Mouse (Mus musculus): Measurements from ENCODE around the gene Mapk8ip1. TPM values are rescaled to one million over a fixed set of nuclear protein-coding genes. Genes with fewer than 3 reads are reported as not detected.
A peak's percentile ranks its signal among the peaks of the same experiment; 100 is the strongest.

Gene Mapk8ip1
- total and polyA plus RNA-seq, 3 experiments = 0.05 to 0.22 TPM; not detected in 1

GRCm38 (mm10) chr2:92434375-92434745, 33.3 kb upstream of the Mapk8ip1 start:
- peaks cover 73% of the 10 kb centered on the region for H3K4me1 ChIP-seq (ENCODE audit: insufficient read depth, low read depth, low read length)

GRCm38 (mm10) chr2:92433578-92434374, 32.7 kb upstream of the Mapk8ip1 start, which contains the start of gene Cry2:
Gene Cry2, minus strand, starts transcription at chr2:92434043.
- H3K9me3 ChIP-seq (replicated peaks) = 0 out of 2 replicates have a peak, but pooled peaks cover 5% of the 10 kb centered on the region
- H3K36me3 ChIP-seq (replicated peaks) = peaks cover 32% of the 10 kb centered on the region
- H3K27me3 ChIP-seq (ENCODE audit: insufficient read depth, low read length) = no peaks in the 10 kb centered on the region; the same call in 1 of the 2 replicates
- peak; percentile 94 for ATAC-seq (ENCODE audit: extremely low read depth, insufficient number of reproducible peaks, low FRiP score, poor library complexity, severe bottlenecking)
- DNase-seq (ENCODE audit: low spot score) = peak; percentile 98
- H3K4me1 ChIP-seq (ENCODE audit: insufficient read depth, low read depth, low read length) = peaks cover 74% of the 10 kb centered on the region
- TF ChIP-seq POLR2AphosphoS5 (IDR thresholded peaks at IDR 0.05; ENCODE audit: insufficient replicate concordance, low read depth, low read length) = peak; percentile 87; the same call in 1 of the 2 replicates
- TF ChIP-seq TAL1 (conservative IDR thresholded peaks at IDR 0.05; ENCODE audit: low read depth, low read length) = no peak
- TF ChIP-seq GATA1 (IDR thresholded peaks at IDR 0.05; ENCODE audit: borderline replicate concordance, low read length) = no peak
- H3K4me3 ChIP-seq (ENCODE audit: low read depth, low read length) = peak within 1 kb of the TSS; percentile 92

More at GRCm38 (mm10) chr2:92434375-92434745, 33.3 kb upstream of the Mapk8ip1 start:
- no peak for ATAC-seq (ENCODE audit: extremely low read depth, insufficient number of reproducible peaks, low FRiP score, poor library complexity, severe bottlenecking)
- Histone ChIP-seq H3K27me3 (ENCODE audit: insufficient read depth, low read length) (no peaks in the 10 kb centered on the region; the same call in 1 of the 2 replicates), H3K36me3 (replicated peaks) (peaks cover 27% of the 10 kb centered on the region), H3K9me3 (replicated peaks) (0 out of 2 replicates have a peak, but pooled peaks cover 5% of the 10 kb centered on the region), H3K4me3 (ENCODE audit: low read depth, low read length) (peak overlapping the region; percentile 92)
- DNase-seq (ENCODE audit: low spot score) = no peak
- TF ChIP-seq GATA1 (IDR thresholded peaks at IDR 0.05; ENCODE audit: borderline replicate concordance, low read length) (no peak), POLR2AphosphoS5 (IDR thresholded peaks at IDR 0.05; ENCODE audit: insufficient replicate concordance, low read depth, low read length) (no peak), TAL1 (conservative IDR thresholded peaks at IDR 0.05; ENCODE audit: low read depth, low read length) (no peak), GATA2 (IDR thresholded peaks at IDR 0.05; ENCODE audit: borderline replicate concordance, low read depth, low read length) (no peak), CTCF (IDR thresholded peaks at IDR 0.05; ENCODE audit: low read depth, low read length) (no peak)

GRCm38 (mm10) chr2:92432299-92433295, 31.5 kb upstream of the Mapk8ip1 start:
- Histone ChIP-seq H3K4me1 (ENCODE audit: insufficient read depth, low read depth, low read length) (peaks cover 73% of the 10 kb centered on the region), H3K4me3 (ENCODE audit: low read depth, low read length) (peak overlapping the region; percentile 92), H3K9me3 (replicated peaks) (0 out of 2 replicates have a peak, but pooled peaks cover 5% of the 10 kb centered on the region), H3K36me3 (replicated peaks) (peaks cover 44% of the 10 kb centered on the region), H3K27me3 (ENCODE audit: insufficient read depth, low read length) (no peaks in the 10 kb centered on the region; the same call in 1 of the 2 replicates)
- DNase-seq (ENCODE audit: low spot score) = no peak
- no peak for ATAC-seq (ENCODE audit: extremely low read depth, insufficient number of reproducible peaks, low FRiP score, poor library complexity, severe bottlenecking)
- TF ChIP-seq GATA1 (IDR thresholded peaks at IDR 0.05; ENCODE audit: borderline replicate concordance, low read length) = no peak

GRCm38 (mm10) chr2:92431611-92432179, 30.6 kb upstream of the Mapk8ip1 start:
- TF ChIP-seq TAL1 (conservative IDR thresholded peaks at IDR 0.05; ENCODE audit: low read depth, low read length) = no peak
- TF ChIP-seq CTCF (IDR thresholded peaks at IDR 0.05; ENCODE audit: low read depth, low read length) = no peak
- TF ChIP-seq GATA1 (IDR thresholded peaks at IDR 0.05; ENCODE audit: borderline replicate concordance, low read length) = no peak
- TF ChIP-seq GATA2 (IDR thresholded peaks at IDR 0.05; ENCODE audit: borderline replicate concordance, low read depth, low read length) = no peak
- TF ChIP-seq POLR2AphosphoS5 (IDR thresholded peaks at IDR 0.05; ENCODE audit: insufficient replicate concordance, low read depth, low read length) = no peak
- DNase-seq (ENCODE audit: low spot score) (no peak), ATAC-seq (ENCODE audit: extremely low read depth, insufficient number of reproducible peaks, low FRiP score, poor library complexity, severe bottlenecking) (no peak)
- Histone ChIP-seq H3K4me3 (ENCODE audit: low read depth, low read length) (peak overlapping the region; percentile 92), H3K4me1 (ENCODE audit: insufficient read depth, low read depth, low read length) (peaks cover 73% of the 10 kb centered on the region), H3K27me3 (ENCODE audit: insufficient read depth, low read length) (no peaks in the 10 kb centered on the region; the same call in 1 of the 2 replicates), H3K36me3 (replicated peaks) (peaks cover 52% of the 10 kb centered on the region), H3K9me3 (replicated peaks) (0 out of 2 replicates have a peak, but pooled peaks cover 5% of the 10 kb centered on the region)

- no peaks in the 10 kb centered on the region for H3K9me3 ChIP-seq (replicated peaks)
- H3K4me1 ChIP-seq (ENCODE audit: insufficient read depth, low read depth, low read length) = peaks cover 71% of the 10 kb centered on the region
- peaks cover 60% of the 10 kb centered on the region for H3K36me3 ChIP-seq (replicated peaks)
- TF ChIP-seq CTCF (IDR thresholded peaks at IDR 0.05; ENCODE audit: low read depth, low read length) (no peak), GATA2 (IDR thresholded peaks at IDR 0.05; ENCODE audit: borderline replicate concordance, low read depth, low read length) (no peak), POLR2AphosphoS5 (IDR thresholded peaks at IDR 0.05; ENCODE audit: insufficient replicate concordance, low read depth, low read length) (no peak), TAL1 (conservative IDR thresholded peaks at IDR 0.05; ENCODE audit: low read depth, low read length) (no peak), GATA1 (IDR thresholded peaks at IDR 0.05; ENCODE audit: borderline replicate concordance, low read length) (no peak)
- H3K27me3 ChIP-seq (ENCODE audit: insufficient read depth, low read length) = no peaks in the 10 kb centered on the region; the same call in 1 of the 2 replicates
- peak; percentile 45; the same call in 1 of the 2 replicates for ATAC-seq (ENCODE audit: extremely low read depth, insufficient number of reproducible peaks, low FRiP score, poor library complexity, severe bottlenecking)
- H3K4me3 ChIP-seq (ENCODE audit: low read depth, low read length) = peak overlapping the region; percentile 92
- DNase-seq (ENCODE audit: low spot score) = peak; percentile 83
These were observed 29.9 kb upstream of the Mapk8ip1 start for GRCm38 (mm10) chr2:92430723-92431541.
